Mouse (Mus musculus): ENCODE results near the gene Lmnb2.

DNA sequence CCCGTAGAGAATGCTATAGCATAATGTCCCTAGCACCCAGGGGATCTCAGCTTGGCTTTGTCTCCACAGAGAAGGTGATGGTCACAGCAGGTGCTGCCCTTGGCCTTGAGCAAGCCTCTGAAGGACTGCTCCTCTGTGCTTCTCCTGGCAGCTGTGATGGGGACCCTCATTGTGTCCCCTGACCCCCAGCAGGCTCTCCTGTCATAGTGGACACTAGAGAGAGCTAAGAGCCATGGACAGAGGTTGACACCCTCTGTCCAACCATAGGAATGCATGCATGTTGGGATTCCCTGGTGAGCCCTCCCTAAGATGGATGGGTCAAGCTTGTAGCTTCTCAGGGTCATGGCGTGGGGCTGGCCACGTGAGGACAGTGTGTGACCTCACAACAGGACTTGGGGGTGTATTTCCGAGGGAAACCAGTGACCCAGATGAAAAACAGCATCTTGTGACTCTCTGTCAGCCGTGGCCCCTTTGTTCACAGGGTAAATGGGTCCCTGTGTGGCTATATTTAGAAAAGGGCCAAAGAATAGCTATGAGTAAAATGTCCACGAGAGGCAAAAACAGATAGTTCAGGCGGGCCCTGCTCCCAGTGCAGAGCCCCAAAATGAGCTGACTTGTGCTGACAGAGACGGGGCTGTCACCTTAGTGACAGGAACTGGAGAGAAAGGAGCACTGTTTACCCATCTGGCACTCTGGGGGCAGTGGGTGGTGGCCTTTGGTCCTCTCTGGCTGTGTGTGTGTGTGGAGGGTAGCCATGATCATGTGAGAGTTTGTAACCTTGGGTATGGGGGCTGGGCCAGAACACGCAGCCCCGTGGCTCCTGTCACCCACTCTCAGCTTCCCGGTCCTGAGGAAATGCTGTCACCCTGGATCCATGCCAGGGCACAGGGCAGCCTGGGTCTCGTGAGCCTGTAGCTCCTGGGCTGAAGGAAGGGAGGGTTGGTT is 45.3 kb upstream of the Lmnb2 start:
- no peak for TF ChIP-seq CTCF (IDR thresholded peaks at IDR 0.05; ENCODE audit: low read depth)
- no peak for TF ChIP-seq EP300 (IDR thresholded peaks at IDR 0.05; ENCODE audit: low read depth)

Data from liver, embryonic 14.5 days (tissue).